Mouse (Mus musculus): ENCODE measurements around the gene Mtx3.

Gene Mtx3

DNA sequence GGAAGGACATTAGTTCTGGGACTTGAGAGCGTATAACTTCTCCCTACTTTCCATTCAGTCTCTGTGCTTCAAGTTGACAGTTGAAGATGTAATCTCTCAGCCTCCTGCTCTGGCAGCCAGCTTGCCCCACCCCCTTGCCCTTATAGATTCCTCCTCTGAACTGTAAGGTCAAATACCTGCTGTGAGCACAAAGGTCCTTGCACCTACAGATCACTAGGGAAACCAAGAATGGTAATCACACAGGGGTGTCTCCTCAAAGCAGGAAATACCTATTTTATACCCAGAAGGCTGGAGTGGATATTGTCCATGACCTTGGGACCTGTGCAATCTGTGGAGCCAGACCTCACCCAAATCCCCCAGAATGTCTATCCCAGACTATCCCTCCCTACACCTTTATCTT lies 40.4 kb downstream of the Mtx3 start:
- no peak for DNase-seq

DNA sequence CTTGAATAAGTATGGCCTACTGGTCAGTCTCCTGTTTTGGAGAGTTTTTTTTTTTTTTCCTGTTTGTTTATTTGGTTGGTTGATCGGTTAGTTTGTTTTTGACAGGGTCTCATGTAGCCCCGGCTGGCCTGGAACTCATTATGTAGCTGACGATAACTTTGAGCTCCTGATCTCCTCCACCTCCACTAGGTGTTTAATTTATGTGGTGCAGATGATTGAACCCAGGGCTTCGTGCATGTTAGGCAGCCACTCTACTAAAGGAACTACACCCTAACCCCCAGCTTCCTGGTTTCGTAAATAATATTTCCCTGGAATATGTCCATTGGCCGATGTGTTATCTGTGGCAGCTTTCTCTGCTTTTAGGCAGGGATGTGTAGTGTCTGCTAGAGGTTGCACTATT lies 54.5 kb downstream of the Mtx3 start:
- DNase-seq: no peak

DNA sequence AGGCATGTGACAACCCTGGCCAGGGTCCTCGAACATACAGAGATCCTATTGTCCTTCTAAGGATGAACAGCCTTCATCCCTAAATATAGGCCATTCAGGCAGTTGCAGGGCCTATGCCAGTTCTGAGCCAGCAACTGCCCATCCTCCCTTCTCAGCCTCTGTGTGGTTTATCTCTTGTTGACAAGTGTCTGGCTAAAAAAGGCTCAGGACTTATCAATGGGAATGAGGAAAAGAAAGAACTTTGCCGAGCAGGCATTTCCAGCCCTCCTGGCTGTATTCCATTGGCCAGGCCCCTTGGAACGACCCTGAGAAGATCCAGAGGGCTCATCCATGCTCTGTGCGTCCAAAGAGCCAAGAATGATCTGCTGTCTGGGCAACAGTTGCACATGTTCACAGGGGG lies 58.7 kb downstream of the Mtx3 start:
- DNase-seq: no peak

DNA sequence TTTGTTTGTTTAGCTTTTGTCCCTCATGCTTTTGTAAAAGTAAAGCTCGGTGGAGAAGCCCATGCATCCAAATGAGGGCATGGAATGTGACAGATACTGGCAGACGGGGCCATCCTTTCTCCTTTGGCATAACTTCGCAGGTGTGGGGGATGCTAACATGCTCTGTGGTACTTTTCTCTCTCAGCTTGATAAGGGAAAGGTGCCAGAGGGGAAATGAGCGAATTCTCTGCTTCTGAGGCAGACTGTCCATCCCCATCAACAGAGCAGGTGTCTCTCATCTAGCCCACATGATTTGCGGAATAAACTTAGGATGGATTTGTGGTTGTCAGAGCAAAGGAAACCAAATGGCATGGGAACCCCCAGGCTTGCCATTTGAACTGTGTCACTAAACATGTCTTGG lies 61.4 kb downstream of the Mtx3 start:
- no peak for DNase-seq

DNA sequence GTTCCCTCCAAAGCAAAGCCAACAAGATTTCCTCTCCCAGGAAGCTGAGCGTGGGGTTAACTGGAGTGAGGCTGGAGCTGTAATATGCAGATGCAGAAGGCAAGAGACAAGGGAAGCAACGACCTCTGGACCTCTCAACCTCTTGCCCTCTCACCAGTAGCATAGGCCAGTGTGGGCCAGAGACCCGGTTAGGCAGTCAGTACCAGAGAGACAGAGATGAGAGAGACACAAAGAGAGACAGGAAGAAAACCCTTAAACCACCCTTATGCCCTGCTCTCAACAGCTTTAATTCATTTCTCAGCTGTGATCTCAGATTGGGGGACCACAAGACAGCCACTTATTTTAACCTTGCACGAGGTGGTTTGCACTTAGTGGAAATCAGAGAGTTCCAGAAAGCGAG lies 62.8 kb downstream of the Mtx3 start:
- no peak for DNase-seq
